Mouse (Mus musculus): ENCODE measurements around the gene Esrrg. TPM values are rescaled to one million over a fixed set of nuclear protein-coding genes. Genes with fewer than 3 reads are reported as not detected.

Gene Esrrg
- total RNA-seq (2012; rRNA removed) (not detected in 2 replicates), polyA plus RNA-seq (2012; ENCODE audit: insufficient read depth in 1 of 2, insufficient read length in 2 of 2, low read depth in 1 of 2, low replicate concordance in 2 of 2, missing spikeins in 1 of 2) (under 1 TPM in 1 of 2 experiments, not detected in 1; 0.01 TPM)

DNA sequence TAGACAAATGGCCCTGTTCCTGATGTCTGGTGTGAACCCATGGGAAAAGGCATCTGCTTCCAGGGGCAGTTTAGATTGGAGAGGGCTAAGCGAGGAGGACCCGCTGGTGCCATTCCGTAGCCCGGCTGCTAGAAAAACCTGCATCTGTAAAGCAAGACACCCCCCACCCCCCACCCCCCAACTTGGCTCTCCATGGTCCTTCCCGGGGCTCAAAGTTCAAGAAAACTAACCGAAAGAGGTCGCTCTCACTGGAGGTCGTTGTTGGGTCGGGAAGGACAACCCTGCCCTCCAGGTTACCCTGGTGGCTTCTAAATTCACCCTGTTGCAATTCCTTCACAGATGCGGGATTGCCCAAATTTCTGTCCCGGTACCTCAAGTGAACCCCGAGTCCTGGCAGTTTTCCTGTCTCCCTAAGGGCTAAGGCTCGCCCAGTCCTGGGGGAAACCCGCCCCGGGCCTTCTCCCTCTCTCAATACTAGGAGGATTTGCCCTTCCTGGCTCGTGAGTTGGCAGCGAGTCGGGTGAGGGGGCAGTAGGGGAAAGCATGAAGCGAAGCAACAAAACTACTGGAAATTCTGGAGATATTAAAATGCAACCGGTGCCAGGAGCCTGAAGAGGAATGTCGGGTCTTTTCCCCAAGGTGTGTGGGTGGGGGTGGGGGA is at the start of gene Esrrg:
Gene Esrrg (plus strand): TSS at position 531 of the 661 bp plus-strand sequence.
- Histone ChIP-seq H3K4me3 (ENCODE audit: control insufficient read depth in 1 of 2, insufficient read depth in 1 of 2, low read depth in 2 of 2, low read length in 2 of 2) (no peak within 1 kb of the TSS), H3K27me3 (ENCODE audit: control insufficient read depth in 1 of 2, insufficient read depth in 2 of 2, low read length in 2 of 2) (no peaks in the 10 kb centered on the region), H3K9me3 (replicated peaks; ENCODE audit: insufficient read depth, low read length) (no peaks in the 10 kb centered on the region)

GRCm38 (mm10) chr1:187583982-187584381 is 24.6 kb upstream of the Esrrg start:
- Histone ChIP-seq H3K27me3 (ENCODE audit: control insufficient read depth in 1 of 2, insufficient read depth in 2 of 2, low read length in 2 of 2) (no peaks in the 10 kb centered on the region), H3K4me3 (ENCODE audit: control insufficient read depth in 1 of 2, insufficient read depth in 1 of 2, low read depth in 2 of 2, low read length in 2 of 2) (no peak overlapping the region), H3K27ac (ENCODE audit: control insufficient read depth, low read depth, low read length) (no peak overlapping the region), H3K9me3 (replicated peaks; ENCODE audit: insufficient read depth, low read length) (no peaks in the 10 kb centered on the region), H3K79me2 (ENCODE audit: control insufficient read depth, insufficient read depth, low read length, poor library complexity) (no peaks in the 10 kb centered on the region), H3K9ac (ENCODE audit: control insufficient read depth, low read depth, low read length, poor library complexity, severe bottlenecking) (no peak overlapping the region), H3K36me3 (ENCODE audit: control insufficient read depth in 1 of 2, insufficient read depth in 2 of 2, low read length in 2 of 2) (no peaks in the 10 kb centered on the region), H3K4me1 (ENCODE audit: control insufficient read depth in 1 of 2, insufficient read depth in 2 of 2, low read length in 2 of 2) (no peaks in the 10 kb centered on the region)
- TF ChIP-seq POLR2AphosphoS2 (IDR thresholded peaks at IDR 0.05; ENCODE audit: low read length) = no peak
- no peak for TF ChIP-seq CTCF (IDR thresholded peaks at IDR 0.05 in 2 of 3, conservative IDR thresholded peaks at IDR 0.05 in 1 of 3; ENCODE audit: control insufficient read depth in 1 of 3, insufficient read depth in 1 of 3, low read depth in 2 of 3, low read length in 3 of 3, poor library complexity in 1 of 3, severe bottlenecking in 1 of 3)
- no peak for TF ChIP-seq MXI1 (IDR thresholded peaks at IDR 0.05; ENCODE audit: low read depth, low read length)
- no peak for TF ChIP-seq RCOR1 (IDR thresholded peaks at IDR 0.05; ENCODE audit: low read depth, low read length)
- no peak for TF ChIP-seq CHD2 (IDR thresholded peaks at IDR 0.05; ENCODE audit: low read length)
- TF ChIP-seq CHD1 (IDR thresholded peaks at IDR 0.05; ENCODE audit: low read depth, low read length) = no peak
- TF ChIP-seq ZMIZ1 (IDR thresholded peaks at IDR 0.05; ENCODE audit: low read depth, low read length) = no peak
- TF ChIP-seq BHLHE40 (IDR thresholded peaks at IDR 0.05; ENCODE audit: borderline replicate concordance, low read depth, low read length) = no peak
- no peak for TF ChIP-seq ZKSCAN1 (IDR thresholded peaks at IDR 0.05; ENCODE audit: low read depth, low read length)
- TF ChIP-seq RAD21 (IDR thresholded peaks at IDR 0.05; ENCODE audit: low read depth, low read length) = no peak
- no peak for TF ChIP-seq GATA1 (IDR thresholded peaks at IDR 0.05; ENCODE audit: low read depth, low read length)
- no peak for TF ChIP-seq NELFE (IDR thresholded peaks at IDR 0.05; ENCODE audit: low read depth, low read length)
- no peak for TF ChIP-seq MYB (IDR thresholded peaks at IDR 0.05; ENCODE audit: low read depth, low read length)
- TF ChIP-seq TCF12 (IDR thresholded peaks at IDR 0.05; ENCODE audit: low read depth, low read length) = no peak
- TF ChIP-seq MAX (IDR thresholded peaks at IDR 0.05; ENCODE audit: low read length) = no peak
- TF ChIP-seq MAZ (IDR thresholded peaks at IDR 0.05; ENCODE audit: low read depth, low read length) = no peak
- no peak for TF ChIP-seq GABPA (IDR thresholded peaks at IDR 0.05; ENCODE audit: low read depth, low read length)
- no peak for DNase-seq (ENCODE audit: low read depth, low spot score)

More for the DNA sequence above, at the start of gene Esrrg:
- Histone ChIP-seq H3K27ac (ENCODE audit: control insufficient read depth, low read depth, low read length) (no peak within 1 kb of the TSS), H3K4me1 (ENCODE audit: control insufficient read depth in 1 of 2, insufficient read depth in 2 of 2, low read length in 2 of 2) (no peaks in the 10 kb centered on the region), H3K36me3 (ENCODE audit: control insufficient read depth in 1 of 2, insufficient read depth in 2 of 2, low read length in 2 of 2) (no peaks in the 10 kb centered on the region), H3K9ac (ENCODE audit: control insufficient read depth, low read depth, low read length, poor library complexity, severe bottlenecking) (no peak within 1 kb of the TSS), H3K79me2 (ENCODE audit: control insufficient read depth, insufficient read depth, low read length, poor library complexity) (no peaks in the 10 kb centered on the region)
- TF ChIP-seq E2F4 (IDR thresholded peaks at IDR 0.05; ENCODE audit: borderline replicate concordance, low read depth, low read length) = no peak
- no peak for TF ChIP-seq MAZ (IDR thresholded peaks at IDR 0.05; ENCODE audit: low read depth, low read length)
- no peak for TF ChIP-seq CTCF (IDR thresholded peaks at IDR 0.05 in 2 of 3, conservative IDR thresholded peaks at IDR 0.05 in 1 of 3; ENCODE audit: control insufficient read depth in 1 of 3, insufficient read depth in 1 of 3, low read depth in 2 of 3, low read length in 3 of 3, poor library complexity in 1 of 3, severe bottlenecking in 1 of 3)
- TF ChIP-seq KAT2A (conservative IDR thresholded peaks at IDR 0.05; ENCODE audit: low read depth, low read length) = no peak
- no peak for TF ChIP-seq GATA1 (IDR thresholded peaks at IDR 0.05; ENCODE audit: low read depth, low read length)
- TF ChIP-seq ZC3H11A (IDR thresholded peaks at IDR 0.05; ENCODE audit: low read depth, low read length) = no peak
- no peak for TF ChIP-seq MXI1 (IDR thresholded peaks at IDR 0.05; ENCODE audit: low read depth, low read length)
- no peak for TF ChIP-seq BHLHE40 (IDR thresholded peaks at IDR 0.05; ENCODE audit: borderline replicate concordance, low read depth, low read length)
- no peak for TF ChIP-seq TCF12 (IDR thresholded peaks at IDR 0.05; ENCODE audit: low read depth, low read length)
- no peak for TF ChIP-seq NRF1 (IDR thresholded peaks at IDR 0.05; ENCODE audit: insufficient read depth, low read depth, low read length, poor library complexity, severe bottlenecking)
- TF ChIP-seq POLR2AphosphoS5 (IDR thresholded peaks at IDR 0.05; ENCODE audit: borderline replicate concordance, low read depth, low read length) = no peak
- no peak for TF ChIP-seq JUND (IDR thresholded peaks at IDR 0.05; ENCODE audit: low read depth, low read length)
- TF ChIP-seq MYB (IDR thresholded peaks at IDR 0.05; ENCODE audit: low read depth, low read length) = no peak
- TF ChIP-seq SIN3A (IDR thresholded peaks at IDR 0.05; ENCODE audit: low read length) = no peak
- no peak for TF ChIP-seq CHD1 (IDR thresholded peaks at IDR 0.05; ENCODE audit: low read depth, low read length)
- no peak for TF ChIP-seq MAX (IDR thresholded peaks at IDR 0.05; ENCODE audit: low read length)
- TF ChIP-seq MYC (IDR thresholded peaks at IDR 0.05; ENCODE audit: low read depth, low read length) = no peak
- DNase-seq (ENCODE audit: low read depth, low spot score) = no peak
